Mouse (Mus musculus) heart, embryonic 12.5 days (tissue): ENCODE measurements around the gene Rtn4r. TPM values are rescaled to one million over a fixed set of nuclear protein-coding genes. Genes with fewer than 3 reads are reported as not detected.

Source experiments
- ATAC-seq: fragments of 200-750 bp; cut with Nextera tagmentation; 2 replicates; pipeline ENCODE4 v1.8.0; 2017; ENCODE audit warnings: moderate TSS enrichment, moderate library complexity; ENCODE audit not compliant: insufficient number of reproducible peaks, low FRiP score
- H3K27ac ChIP-seq: fragments of 300-500 bp; sonication (generic); 2 replicates; pipeline ENCODE4 v1.5.1; 2016; ENCODE audit warnings: mild to moderate bottlenecking, moderate library complexity; ENCODE audit not compliant: poor library complexity, severe bottlenecking
- H3K27me3 ChIP-seq: fragments of 300-500 bp; sonication (generic); replicated peaks from 2 replicates; pipeline ENCODE4 v1.6.1; 2016; ENCODE audit warnings: mild to moderate bottlenecking, moderate library complexity
- H3K36me3 ChIP-seq: fragments of 300-500 bp; sonication (generic); 2 replicates; pipeline ENCODE4 v1.6.1; 2016; ENCODE audit warnings: mild to moderate bottlenecking, moderate library complexity
- H3K4me1 ChIP-seq: fragments of 300-500 bp; sonication (generic); replicated peaks from 2 replicates; pipeline ENCODE4 v1.6.1; 2016; ENCODE audit warnings: mild to moderate bottlenecking
- H3K4me2 ChIP-seq: fragments of 300-500 bp; sonication (generic); 2 replicates; pipeline ENCODE4 v1.6.1; 2016; ENCODE audit warnings: mild to moderate bottlenecking, moderate library complexity
- H3K4me3 ChIP-seq: fragments of 300-500 bp; sonication (generic); 2 replicates; pipeline ENCODE4 v1.5.1; 2016; ENCODE audit warnings: mild to moderate bottlenecking
- H3K9ac ChIP-seq: fragments of 300-500 bp; sonication (generic); 2 replicates; pipeline ENCODE4 v1.6.1; 2016; ENCODE audit warnings: mild to moderate bottlenecking, moderate library complexity
- H3K9me3 ChIP-seq: fragments of 300-500 bp; sonication (generic); replicated peaks from 2 replicates; pipeline ENCODE4 v1.6.1; 2016; ENCODE audit warnings: mild to moderate bottlenecking, moderate library complexity
- WGBS: fragments of 180-500 bp; shearing (Covaris S2); methylation state at CpG from one replicate; pipeline ENCODE4 v1.1.7; 2016; 5-methylcytosine and 5-hydroxymethylcytosine counted together
- polyA plus RNA-seq: library from polyadenylated mRNA; unstranded; fragments of >200 nt; fragmentation: Nextera tagmentation; extraction: Ambion mirVana; gene quantifications from 2 replicates; pipeline ENCODE4 v1.2.1, GENCODE M21; 2016

Rtn4r gene
- polyA plus RNA-seq, 1 experiment from 2014 or later, result 0.40 TPM

DNA sequence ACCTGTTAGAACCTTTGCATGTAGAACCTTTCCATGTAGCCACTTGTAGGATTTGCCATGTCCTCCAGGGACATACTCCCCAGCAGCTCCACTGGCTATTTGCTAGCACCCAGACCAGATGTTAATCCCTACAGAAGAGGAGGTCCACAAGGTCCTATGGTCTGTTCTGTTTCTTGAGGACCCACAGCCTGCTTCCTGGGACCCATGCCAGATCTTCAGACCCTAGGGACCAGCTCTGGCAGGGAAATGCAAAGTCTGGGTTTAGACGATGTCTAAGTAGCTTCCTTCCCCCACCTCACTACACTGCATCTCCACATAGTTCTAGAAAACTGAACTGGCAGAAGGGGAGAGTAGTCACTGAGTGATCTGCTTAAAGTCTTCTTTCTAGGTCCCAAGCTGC, 32.3 kb downstream of the Rtn4r start:
- WGBS, result 41% methylated on average over 1 of the region's 1 CpGs

DNA sequence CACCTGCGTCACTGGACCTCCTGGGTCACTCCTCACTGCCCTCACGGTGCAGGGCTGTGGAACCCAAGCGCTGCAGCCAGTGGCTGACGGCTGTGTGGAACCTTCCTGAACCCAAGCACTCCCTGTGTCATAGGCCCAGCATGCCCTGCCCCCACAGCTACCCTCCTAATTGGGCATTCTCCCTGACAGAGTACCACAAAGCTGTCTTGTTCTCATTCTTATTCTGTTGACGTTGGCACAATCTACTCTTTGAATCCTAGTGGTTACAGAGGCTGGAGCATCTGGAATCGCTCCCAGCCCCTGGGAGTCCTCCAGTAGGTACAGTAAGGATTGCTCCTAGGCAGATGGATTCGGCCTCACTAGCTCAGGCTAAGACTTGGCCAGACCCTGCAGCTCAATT, 33.1 kb downstream of the Rtn4r start:
- 66% methylated on average over 7 of the region's 7 CpGs for WGBS
- no peaks in the 10 kb centered on the region for H3K9me3 ChIP-seq
- no peak for ATAC-seq
- H3K9ac ChIP-seq, result no peak overlapping the region
- no peak overlapping the region for H3K27ac ChIP-seq
- H3K4me2 ChIP-seq, result no peak overlapping the region
- H3K27me3 ChIP-seq, result peaks cover 26% of the 10 kb centered on the region
- no peaks in the 10 kb centered on the region for H3K36me3 ChIP-seq
- H3K4me3 ChIP-seq, result no peak overlapping the region
- H3K4me1 ChIP-seq, result peaks cover 13% of the 10 kb centered on the region

More for the DNA sequence above, 32.3 kb downstream of the Rtn4r start:
- H3K4me3 ChIP-seq, result no peak overlapping the region
- H3K27me3 ChIP-seq, result peaks cover 26% of the 10 kb centered on the region
- H3K36me3 ChIP-seq, result no peaks in the 10 kb centered on the region
- no peak for ATAC-seq
- H3K9ac ChIP-seq, result no peak overlapping the region
- H3K27ac ChIP-seq, result no peak overlapping the region
- H3K4me2 ChIP-seq, result no peak overlapping the region
- no peaks in the 10 kb centered on the region for H3K9me3 ChIP-seq
- peaks cover 21% of the 10 kb centered on the region for H3K4me1 ChIP-seq

DNA sequence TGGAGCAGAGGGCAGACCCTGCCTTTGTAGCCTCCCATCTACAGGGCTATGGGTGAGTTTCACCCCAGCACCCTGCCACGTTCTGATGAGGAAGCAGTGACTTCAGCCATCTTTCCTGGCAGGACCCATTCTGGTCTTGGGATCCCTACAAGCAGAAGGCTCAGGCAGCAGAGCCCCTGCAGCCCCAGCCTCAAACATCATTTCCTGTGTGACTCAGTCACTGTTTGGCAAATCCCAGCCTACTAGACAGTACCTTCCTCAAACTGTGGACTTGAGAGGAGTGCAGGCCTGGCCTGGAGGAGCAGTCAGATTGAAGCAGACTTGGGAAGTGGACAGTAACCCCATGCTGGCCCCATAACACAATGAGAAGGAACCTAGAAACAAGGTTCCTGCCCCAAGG, 33.7 kb downstream of the Rtn4r start:
- Histone ChIP-seq H3K27me3 (peaks cover 24% of the 10 kb centered on the region), H3K36me3 (no peaks in the 10 kb centered on the region), H3K27ac (no peak overlapping the region), H3K9ac (no peak overlapping the region), H3K9me3 (no peaks in the 10 kb centered on the region), H3K4me1 (peaks cover 13% of the 10 kb centered on the region), H3K4me2 (no peak overlapping the region), H3K4me3 (no peak overlapping the region)
- ATAC-seq, result no peak
- 48% methylated on average over 1 of the region's 1 CpGs for WGBS

DNA sequence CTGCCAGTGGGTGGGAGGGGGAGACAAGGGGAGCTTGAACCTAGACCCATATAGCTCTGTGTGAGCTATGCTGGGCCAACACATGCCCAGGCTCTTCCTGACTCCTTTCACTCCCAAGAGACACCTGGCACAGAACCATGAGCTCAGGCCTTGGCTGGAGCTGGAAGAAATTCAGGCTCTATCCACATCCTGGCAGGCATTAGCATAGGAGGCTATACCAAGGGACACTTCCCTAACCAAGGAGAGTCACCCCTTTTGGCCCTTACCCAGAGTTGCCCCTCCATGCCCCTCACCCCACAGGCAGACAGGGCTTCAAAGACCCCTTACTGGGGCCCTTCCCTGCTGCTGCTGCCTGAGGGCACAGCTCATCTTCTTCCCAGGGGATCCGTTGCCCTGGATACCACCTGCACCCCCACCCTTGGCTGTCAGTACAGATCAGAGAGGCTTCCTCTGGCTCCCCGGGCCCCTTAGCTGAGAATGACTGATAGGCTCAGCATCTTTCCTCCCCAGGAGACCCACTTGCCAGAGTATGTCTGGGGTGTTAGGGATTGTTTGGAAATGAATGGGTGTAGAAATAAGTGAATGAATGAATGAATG, 37.3 kb downstream of the Rtn4r start:
- Histone ChIP-seq H3K9me3 (no peaks in the 10 kb centered on the region), H3K9ac (no peak overlapping the region), H3K27ac (no peak overlapping the region), H3K4me3 (no peak overlapping the region), H3K4me2 (no peak overlapping the region), H3K4me1 (peaks cover 15% of the 10 kb centered on the region), H3K27me3 (peaks cover 10% of the 10 kb centered on the region; the same call in 1 of the 2 replicates), H3K36me3 (no peaks in the 10 kb centered on the region)
- WGBS, result 26% methylated on average over 2 of the region's 2 CpGs
- ATAC-seq, result no peak

DNA sequence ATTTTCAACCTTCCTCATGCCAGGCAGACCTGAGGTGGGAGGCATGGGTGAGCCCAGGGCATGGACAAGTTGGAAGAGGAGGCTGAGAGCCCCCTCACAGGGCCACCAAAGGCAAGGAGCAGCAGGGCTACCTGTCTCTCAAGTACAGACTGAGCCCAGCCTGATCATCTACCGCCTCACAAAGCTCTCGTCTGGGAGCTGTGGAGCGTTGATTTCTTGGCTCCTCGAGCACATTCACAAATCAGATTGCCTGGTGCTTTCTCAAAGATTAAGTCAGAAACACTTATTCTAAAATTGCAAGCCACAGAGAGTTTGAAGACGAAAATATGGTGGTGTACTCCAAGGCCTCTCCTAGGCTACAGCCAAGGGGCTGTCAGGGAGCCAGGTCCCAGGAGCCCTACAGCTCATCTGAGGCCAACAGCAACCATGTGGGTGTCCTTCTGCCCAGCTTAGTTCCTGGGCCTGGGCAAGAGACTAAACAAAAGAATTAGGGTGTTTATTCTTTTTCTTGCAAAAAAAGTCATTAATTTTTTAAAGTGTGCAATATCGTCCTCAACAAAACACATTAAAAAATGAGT, 39.3 kb downstream of the Rtn4r start:
- no peak for ATAC-seq
- WGBS, result 76% methylated on average over 6 of the region's 6 CpGs
- H3K36me3 ChIP-seq, result no peaks in the 10 kb centered on the region

DNA sequence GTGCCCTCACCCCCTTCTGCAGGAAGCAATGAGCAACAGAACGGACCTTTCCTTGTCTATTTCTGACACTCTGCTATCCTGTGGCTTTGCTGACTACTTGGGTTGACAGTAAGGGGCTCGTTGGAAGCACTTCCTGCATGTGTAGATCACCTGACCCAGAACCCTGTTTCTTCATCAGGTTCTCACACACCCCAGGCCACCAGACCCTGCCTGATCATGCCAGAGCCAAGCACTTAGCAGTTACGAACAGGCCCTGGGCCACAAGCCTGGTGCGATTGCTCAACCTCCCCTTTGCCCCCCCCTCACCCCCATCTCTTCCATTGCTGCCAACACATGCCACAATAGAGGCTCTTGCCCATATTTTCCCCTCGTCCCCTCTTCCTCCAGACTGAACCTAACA, 41.7 kb downstream of the Rtn4r start:
- peaks cover 8% of the 10 kb centered on the region; the same call in 1 of the 2 replicates for H3K4me1 ChIP-seq
- no peak overlapping the region for H3K4me3 ChIP-seq
- H3K36me3 ChIP-seq, result no peaks in the 10 kb centered on the region
- H3K27ac ChIP-seq, result no peak overlapping the region
- H3K9ac ChIP-seq, result no peak overlapping the region
- 73% methylated on average over 5 of the region's 5 CpGs for WGBS
- H3K9me3 ChIP-seq, result no peaks in the 10 kb centered on the region
- H3K4me2 ChIP-seq, result no peak overlapping the region
- ATAC-seq, result no peak
- peaks cover 34% of the 10 kb centered on the region for H3K27me3 ChIP-seq

More for the DNA sequence above, 39.3 kb downstream of the Rtn4r start:
- no peak overlapping the region for H3K4me3 ChIP-seq
- no peaks in the 10 kb centered on the region for H3K9me3 ChIP-seq
- H3K27me3 ChIP-seq, result peaks cover 17% of the 10 kb centered on the region
- H3K27ac ChIP-seq, result no peak overlapping the region
- peaks cover 4% of the 10 kb centered on the region; the same call in 1 of the 2 replicates for H3K4me1 ChIP-seq
- no peak overlapping the region for H3K4me2 ChIP-seq
- no peak overlapping the region for H3K9ac ChIP-seq

DNA sequence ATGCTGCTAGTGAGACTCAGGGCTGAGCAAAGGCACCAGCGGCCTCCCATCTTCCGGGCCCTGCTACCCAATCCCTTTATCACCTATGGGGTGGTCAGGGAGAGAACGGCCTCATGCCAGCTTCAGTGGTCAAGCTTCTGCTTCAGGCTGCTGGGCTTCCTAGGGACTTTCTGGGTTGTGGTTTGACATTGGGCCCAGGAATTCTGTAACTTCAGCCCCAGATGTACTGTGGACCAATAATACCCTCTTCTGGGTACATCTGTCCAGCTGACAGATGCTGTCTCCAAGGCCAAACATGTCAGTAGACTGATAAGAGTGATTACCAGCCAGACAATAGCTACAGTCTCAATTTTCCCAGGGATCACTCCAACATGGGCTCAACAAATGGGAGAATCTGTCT, 42.3 kb downstream of the Rtn4r start:
- no peaks in the 10 kb centered on the region for H3K36me3 ChIP-seq
- H3K9me3 ChIP-seq, result no peaks in the 10 kb centered on the region
- peaks cover 8% of the 10 kb centered on the region; the same call in 1 of the 2 replicates for H3K4me1 ChIP-seq
- 72% methylated on average over 3 of the region's 3 CpGs for WGBS
- no peak overlapping the region for H3K9ac ChIP-seq
- H3K4me3 ChIP-seq, result no peak overlapping the region
- peaks cover 34% of the 10 kb centered on the region for H3K27me3 ChIP-seq
- no peak overlapping the region for H3K27ac ChIP-seq
- H3K4me2 ChIP-seq, result no peak overlapping the region
- no peak for ATAC-seq

DNA sequence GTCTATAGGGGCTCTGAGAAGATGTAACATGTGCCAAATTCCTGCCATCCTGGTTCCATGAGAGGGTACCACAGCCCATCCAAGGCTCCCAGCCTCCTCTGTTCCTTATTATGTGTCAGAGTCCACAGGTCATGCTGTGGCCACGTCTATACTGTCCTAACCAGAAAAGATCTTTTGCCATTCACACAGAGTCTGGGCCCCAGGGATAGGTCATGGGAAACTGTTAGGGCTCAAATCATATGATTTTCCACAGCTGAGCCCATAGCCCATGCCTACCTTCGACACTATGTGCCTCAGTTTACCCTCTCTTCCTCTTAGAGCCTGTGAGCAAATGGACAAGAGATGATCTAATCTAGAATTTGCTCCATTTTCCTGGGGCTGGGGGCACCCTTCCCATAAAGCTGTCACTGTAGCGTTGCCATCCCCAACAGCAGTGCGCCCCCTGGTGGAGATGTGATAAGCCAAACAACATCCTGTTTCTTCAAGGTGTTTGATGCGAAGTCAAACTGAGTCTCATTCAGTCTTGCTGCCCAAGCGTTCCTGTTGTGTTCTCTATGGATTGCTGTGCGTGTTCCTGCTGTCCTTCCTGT, 44.9 kb downstream of the Rtn4r start:
- H3K4me1 ChIP-seq, result peaks cover 14% of the 10 kb centered on the region; the same call in 1 of the 2 replicates
- WGBS, result 11% methylated on average over 7 of the region's 7 CpGs
- H3K36me3 ChIP-seq, result no peaks in the 10 kb centered on the region
- no peak overlapping the region for H3K4me3 ChIP-seq
- H3K9me3 ChIP-seq, result no peaks in the 10 kb centered on the region
- peaks cover 34% of the 10 kb centered on the region for H3K27me3 ChIP-seq
- H3K9ac ChIP-seq, result no peak overlapping the region
- ATAC-seq, result no peak
- no peak overlapping the region for H3K4me2 ChIP-seq
- H3K27ac ChIP-seq, result no peak overlapping the region

DNA sequence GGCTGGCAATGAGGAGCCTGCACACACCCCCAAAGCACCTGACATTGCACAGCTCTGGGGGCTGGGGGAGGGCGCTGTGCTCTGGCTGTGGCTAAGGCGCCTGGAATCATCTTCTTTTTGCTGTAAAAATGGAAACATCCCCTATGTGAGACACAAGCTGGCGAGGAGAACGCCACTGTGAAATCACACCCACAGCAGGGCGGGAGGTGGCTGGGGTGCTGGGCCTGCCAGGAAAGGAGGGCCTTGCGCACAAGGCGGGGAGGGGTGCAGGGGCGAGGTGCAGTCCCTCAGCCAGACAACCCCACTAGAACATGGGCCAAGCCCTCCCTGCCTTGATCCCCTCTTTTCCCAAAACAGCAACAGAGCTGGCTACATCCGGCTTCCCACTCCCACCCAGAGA, 45.8 kb downstream of the Rtn4r start:
- no peaks in the 10 kb centered on the region for H3K36me3 ChIP-seq
- H3K9ac ChIP-seq, result no peak overlapping the region

DNA sequence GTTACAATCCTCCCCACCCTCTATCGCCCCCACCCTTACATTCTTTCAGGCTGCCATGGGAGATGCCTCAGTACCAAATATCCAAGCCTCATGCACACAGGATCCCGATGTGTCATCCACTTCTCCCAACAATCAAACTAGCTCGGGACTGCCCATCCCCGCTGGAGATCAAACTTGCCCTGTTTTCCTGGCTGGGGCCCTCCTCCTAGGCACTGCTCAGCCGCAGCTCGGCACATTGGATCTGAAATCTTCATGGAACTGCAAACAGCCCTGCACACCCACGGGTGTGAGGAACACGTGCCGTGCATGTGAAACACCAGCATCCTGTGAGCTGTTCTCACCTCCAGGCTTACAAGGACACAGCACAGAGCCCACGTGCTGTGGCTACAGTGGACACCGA, 46.3 kb downstream of the Rtn4r start:
- Histone ChIP-seq H3K4me3 (no peak overlapping the region), H3K4me2 (no peak overlapping the region), H3K27ac (no peak overlapping the region), H3K4me1 (peaks cover 9% of the 10 kb centered on the region; the same call in 1 of the 2 replicates), H3K9me3 (no peaks in the 10 kb centered on the region), H3K36me3 (no peaks in the 10 kb centered on the region), H3K9ac (no peak overlapping the region), H3K27me3 (peaks cover 44% of the 10 kb centered on the region)
- ATAC-seq, result no peak
- WGBS, result 53% methylated on average over 11 of the region's 11 CpGs

More for the DNA sequence above, 45.8 kb downstream of the Rtn4r start:
- H3K4me1 ChIP-seq, result peaks cover 14% of the 10 kb centered on the region; the same call in 1 of the 2 replicates
- no peak overlapping the region for H3K4me3 ChIP-seq
- H3K27ac ChIP-seq, result no peak overlapping the region
- WGBS, result 75% methylated on average over 9 of the region's 9 CpGs
- no peak overlapping the region for H3K4me2 ChIP-seq
- no peaks in the 10 kb centered on the region for H3K9me3 ChIP-seq
- ATAC-seq, result no peak
- H3K27me3 ChIP-seq, result peaks cover 41% of the 10 kb centered on the region

DNA sequence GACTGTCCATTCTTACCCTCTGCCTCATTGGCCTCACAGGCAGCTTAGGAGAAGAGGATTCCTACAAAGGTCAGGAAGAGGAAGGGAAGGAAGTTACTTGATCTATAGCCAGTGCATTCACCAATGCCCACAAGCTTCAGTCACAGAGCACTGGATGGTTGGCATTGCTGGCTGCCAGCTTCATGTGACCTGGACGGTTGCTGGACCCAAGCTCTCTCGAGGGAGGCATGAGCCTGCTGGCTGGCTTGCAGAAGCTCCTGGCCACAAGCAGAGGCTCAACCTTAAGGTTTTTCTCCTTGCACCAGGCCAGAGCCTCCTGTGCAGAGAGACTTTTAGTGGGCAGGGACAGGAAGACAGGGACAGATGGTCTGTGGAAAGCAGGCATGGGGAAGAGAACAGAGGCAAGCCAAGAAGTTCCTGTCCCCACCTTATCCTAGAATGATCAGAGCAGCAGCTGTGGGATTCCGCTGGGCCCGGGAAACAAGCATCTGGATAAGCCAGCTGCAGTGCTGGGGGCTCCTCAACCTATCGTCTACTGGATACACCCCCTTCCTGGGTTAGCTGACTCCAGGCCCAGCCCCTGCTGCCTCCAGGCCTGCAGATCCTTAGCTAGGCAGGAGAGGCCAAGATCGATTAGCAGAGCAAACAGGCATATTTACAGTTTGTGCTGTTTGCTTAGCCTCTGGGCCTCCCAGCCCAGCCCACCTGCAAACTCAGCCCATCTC, 48.5 kb downstream of the Rtn4r start:
- Histone ChIP-seq H3K4me3 (no peak overlapping the region), H3K36me3 (no peaks in the 10 kb centered on the region), H3K4me1 (peaks cover 9% of the 10 kb centered on the region; the same call in 1 of the 2 replicates), H3K4me2 (no peak overlapping the region), H3K27ac (no peak overlapping the region), H3K27me3 (peaks cover 43% of the 10 kb centered on the region), H3K9ac (no peak overlapping the region), H3K9me3 (no peaks in the 10 kb centered on the region)
- no peak for ATAC-seq
- WGBS, result 43% methylated on average over 6 of the region's 6 CpGs
